Mouse (Mus musculus) bone marrow macrophage, adult 2 months (primary cell): Measurements from ENCODE around the gene Epha4. TPM values are rescaled to one million over a fixed set of nuclear protein-coding genes. Genes with fewer than 3 reads are reported as not detected.

ENCODE experiments used
- H3K27ac ChIP-seq: 2 replicates; pipeline ENCODE4 v1.5.1; 2012; ENCODE audit warnings: low read depth, low read length; ENCODE audit not compliant: insufficient read depth
- H3K4me1 ChIP-seq: 2 replicates; pipeline ENCODE4 v1.6.1; 2012; ENCODE audit warnings: low read length; ENCODE audit not compliant: control insufficient read depth, insufficient read depth
- H3K4me3 ChIP-seq: 2 replicates; pipeline ENCODE4 v1.5.1; 2012; ENCODE audit warnings: mild to moderate bottlenecking, low read length, moderate library complexity; ENCODE audit not compliant: insufficient read depth
- CTCF ChIP-seq: IDR thresholded peaks from 2 replicates; pipeline ENCODE4 v1.5.1; 2012; ENCODE audit warnings: low read depth, mild to moderate bottlenecking, low read length, moderate library complexity
- POLR2A ChIP-seq: IDR thresholded peaks from 2 replicates; pipeline ENCODE4 v1.6.1; 2012; ENCODE audit warnings: mild to moderate bottlenecking, low read depth, low read length, borderline replicate concordance
- polyA plus RNA-seq: library from polyadenylated mRNA; stranded (reverse); fragments of >200 nt; gene quantifications from 2 replicates; pipeline ENCODE4 v1.2.4, GENCODE M21; 2012; ENCODE audit not compliant: missing spikeins, insufficient read depth, insufficient read length

The Epha4 gene
- polyA plus RNA-seq, 1 experiment, result 0.17 TPM

DNA sequence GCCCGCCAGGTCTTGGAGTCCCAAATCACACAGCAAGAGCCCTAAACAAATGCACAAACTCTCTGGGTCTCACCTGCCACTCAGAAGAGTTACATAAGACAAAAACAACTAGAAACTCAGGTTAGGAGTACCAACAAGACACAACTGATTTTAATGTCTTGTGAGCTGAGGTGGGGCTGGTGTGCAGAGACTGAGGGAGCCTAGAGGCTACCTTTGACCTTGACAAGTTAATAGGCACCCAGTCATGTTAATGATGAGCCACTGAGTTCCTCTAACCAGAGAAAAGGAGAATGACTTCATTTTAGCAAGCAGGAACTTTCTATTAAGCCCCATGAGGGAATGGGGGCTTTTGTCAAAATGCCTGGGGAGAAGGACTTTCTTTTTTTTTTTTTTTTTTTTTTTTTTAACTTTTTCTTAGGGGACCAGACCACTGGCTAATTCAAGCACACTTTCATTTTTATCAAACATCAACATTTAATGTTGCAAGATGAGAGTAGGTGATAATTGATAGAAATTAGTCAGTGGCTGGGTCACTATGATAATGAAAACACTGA, 67.8 kb downstream of the Epha4 start:
- TF ChIP-seq POLR2A, result no peak
- no peak for TF ChIP-seq CTCF
- Histone ChIP-seq H3K4me3 (no peak overlapping the region), H3K4me1 (no peaks in the 10 kb centered on the region), H3K27ac (no peak overlapping the region)

DNA sequence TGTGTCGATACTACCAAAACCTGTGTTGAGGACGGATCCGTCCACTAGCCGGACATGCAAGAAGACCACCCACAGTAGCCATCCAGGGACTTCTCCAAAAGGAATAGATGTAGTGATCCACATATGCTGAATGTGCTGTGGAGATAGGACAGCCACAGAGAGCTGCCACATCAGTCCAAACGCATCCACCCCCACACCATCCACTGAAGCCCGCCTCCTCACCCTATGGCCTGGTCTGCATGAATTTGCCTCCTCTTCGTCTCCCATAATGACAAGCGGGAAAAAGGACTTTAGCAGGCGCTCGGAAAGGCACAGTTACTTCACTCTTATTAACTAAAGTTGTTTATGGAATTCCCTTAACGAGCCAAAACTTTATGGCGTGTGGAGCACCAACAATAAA, 68.5 kb downstream of the Epha4 start:
- H3K4me1 ChIP-seq, result no peaks in the 10 kb centered on the region
- TF ChIP-seq POLR2A, result no peak
- no peak for TF ChIP-seq CTCF
- H3K4me3 ChIP-seq, result no peak overlapping the region

DNA sequence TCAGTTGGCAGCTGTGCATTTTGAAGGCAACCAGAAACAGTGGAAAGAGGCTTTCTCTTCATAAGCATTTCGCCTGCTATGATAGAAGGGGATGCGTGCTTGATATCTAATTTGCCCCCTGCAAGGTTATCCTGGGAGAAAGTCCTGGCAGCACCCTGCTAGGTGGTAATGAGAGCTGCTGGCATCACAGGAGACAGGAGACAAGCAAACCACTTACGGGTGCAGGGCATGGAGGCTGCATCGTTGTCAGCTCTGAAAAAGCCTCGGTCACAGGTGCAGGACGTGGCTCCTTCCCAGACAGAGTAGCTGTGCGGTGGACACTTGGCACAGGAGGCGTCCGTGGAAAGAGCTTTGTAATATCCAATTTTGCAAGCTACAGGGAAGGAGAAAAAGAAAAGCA, 70.2 kb downstream of the Epha4 start:
- Histone ChIP-seq H3K27ac (no peak overlapping the region), H3K4me3 (no peak overlapping the region), H3K4me1 (no peaks in the 10 kb centered on the region)
- TF ChIP-seq POLR2A, result no peak
- no peak for TF ChIP-seq CTCF

More for the DNA sequence above, 68.5 kb downstream of the Epha4 start:
- H3K27ac ChIP-seq, result no peak overlapping the region

DNA sequence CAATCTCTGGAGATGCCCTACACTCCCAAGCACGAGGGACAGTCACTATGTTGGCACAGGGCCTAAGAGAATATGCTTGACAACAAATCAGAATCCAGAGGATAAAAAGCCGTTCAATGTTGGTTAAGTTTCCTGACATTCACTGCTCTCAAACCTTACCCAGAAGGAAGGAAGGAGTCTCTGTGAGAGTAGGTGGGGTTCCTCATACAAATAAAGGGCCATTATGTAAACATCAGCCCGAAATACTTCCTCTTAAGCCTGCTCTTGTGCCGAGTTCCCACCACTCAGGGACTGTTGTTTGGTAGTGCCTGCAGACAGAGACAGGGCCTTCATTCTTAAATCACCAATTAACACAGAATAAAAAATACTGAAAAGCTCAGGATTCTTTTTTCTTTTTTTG, 72.9 kb downstream of the Epha4 start:
- Histone ChIP-seq H3K4me3 (no peak overlapping the region), H3K4me1 (no peaks in the 10 kb centered on the region), H3K27ac (no peak overlapping the region)
- no peak for TF ChIP-seq CTCF
- TF ChIP-seq POLR2A, result no peak

DNA sequence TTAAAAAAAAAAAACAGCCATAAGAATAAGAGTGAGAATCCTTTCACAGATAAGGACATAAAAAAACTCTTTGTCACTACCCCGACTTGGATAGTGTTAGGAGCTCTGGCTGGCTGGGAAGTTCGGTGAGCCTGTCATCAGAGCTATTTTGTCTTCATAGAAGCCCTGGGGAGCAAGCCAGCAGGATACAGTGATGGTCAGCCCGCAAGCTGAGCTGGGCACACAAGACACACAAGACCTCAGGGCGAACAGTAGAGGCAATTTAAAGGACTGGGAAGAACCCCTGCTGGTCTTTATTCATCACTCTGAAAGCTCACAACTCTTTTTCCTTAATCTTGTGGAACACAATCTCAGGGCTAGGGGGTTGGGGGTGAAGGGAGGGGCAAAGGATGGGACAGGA, 73.5 kb downstream of the Epha4 start:
- no peak overlapping the region for H3K27ac ChIP-seq
- TF ChIP-seq POLR2A (no peak), CTCF (no peak)
- no peaks in the 10 kb centered on the region for H3K4me1 ChIP-seq
- H3K4me3 ChIP-seq, result no peak overlapping the region

DNA sequence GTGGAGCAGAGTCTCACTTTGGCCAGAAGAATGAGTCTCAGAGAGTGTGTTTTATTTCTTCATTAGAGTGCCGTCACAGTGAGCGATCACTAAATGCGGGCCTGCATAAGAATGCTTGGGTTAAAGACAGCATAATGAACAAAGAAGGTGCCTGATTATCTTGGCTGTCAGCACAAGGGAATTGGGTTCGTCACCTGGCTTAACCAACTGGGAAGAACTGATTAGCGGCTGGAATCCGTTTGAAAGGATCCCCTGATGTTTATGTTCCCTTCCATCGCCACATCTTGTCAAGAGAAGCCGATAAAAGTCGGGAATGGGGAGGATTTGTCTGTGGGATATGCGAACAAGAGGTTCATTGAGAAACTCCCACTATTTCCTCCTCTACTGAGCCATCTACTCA, 74.4 kb downstream of the Epha4 start:
- Histone ChIP-seq H3K27ac (no peak overlapping the region), H3K4me3 (no peak overlapping the region), H3K4me1 (no peaks in the 10 kb centered on the region)
- TF ChIP-seq POLR2A, result no peak
- no peak for TF ChIP-seq CTCF

DNA sequence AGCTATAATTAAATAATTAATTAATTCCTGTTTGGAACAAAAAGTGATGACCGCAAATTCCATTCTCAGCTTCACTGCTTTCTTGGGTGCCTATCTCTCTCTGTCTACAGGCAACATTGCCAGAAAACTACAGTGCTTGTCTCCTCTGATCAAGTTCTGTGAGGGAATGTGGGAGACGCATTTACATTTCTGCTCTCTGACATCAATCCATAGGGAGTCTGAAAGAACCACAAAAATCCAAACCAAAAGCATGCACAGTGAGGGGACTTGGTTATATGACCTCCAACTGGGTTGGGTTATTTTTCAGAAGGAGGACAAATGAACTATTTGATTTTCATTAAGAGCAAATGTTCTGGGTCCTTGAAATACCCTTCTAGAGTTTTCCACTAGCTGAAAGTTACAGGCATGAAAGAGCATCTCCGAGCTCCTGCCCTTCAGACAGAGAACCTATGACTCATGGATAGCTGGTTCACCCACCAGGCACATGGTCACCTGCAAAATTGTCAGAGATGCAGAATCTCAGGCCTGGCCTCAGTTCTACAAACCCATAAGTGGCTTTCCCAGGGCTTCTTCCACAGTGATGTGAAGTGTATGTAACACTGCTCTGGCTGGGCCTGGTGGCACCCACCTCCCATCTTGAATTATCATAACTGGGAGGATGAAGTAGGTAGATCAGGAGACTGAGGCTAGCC, 75.4 kb downstream of the Epha4 start:
- H3K4me3 ChIP-seq, result no peak overlapping the region
- TF ChIP-seq POLR2A, result no peak
- no peak for TF ChIP-seq CTCF
- no peak overlapping the region for H3K27ac ChIP-seq
- H3K4me1 ChIP-seq, result no peaks in the 10 kb centered on the region

DNA sequence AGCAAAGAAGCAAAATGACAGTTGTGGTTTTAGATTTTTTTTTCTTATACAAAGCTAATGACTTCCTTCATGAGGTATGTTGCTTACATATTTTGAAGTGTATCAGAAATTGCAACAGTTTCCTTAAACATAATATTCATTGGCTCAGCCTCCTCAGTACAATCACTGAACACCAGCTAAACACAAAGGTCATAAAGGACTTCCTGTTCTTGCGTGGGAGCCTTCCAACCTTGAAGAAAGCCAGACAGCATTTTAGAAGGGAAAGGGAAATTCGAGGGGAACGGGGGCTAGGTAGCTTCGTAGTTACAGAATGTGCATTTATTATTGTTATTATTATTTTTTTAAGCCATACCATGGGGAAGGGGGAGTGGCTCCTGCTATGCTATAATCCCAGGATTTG, 76.2 kb downstream of the Epha4 start:
- TF ChIP-seq CTCF (no peak), POLR2A (no peak)
- H3K4me3 ChIP-seq, result no peak overlapping the region
- no peak overlapping the region for H3K27ac ChIP-seq
- H3K4me1 ChIP-seq, result no peaks in the 10 kb centered on the region

DNA sequence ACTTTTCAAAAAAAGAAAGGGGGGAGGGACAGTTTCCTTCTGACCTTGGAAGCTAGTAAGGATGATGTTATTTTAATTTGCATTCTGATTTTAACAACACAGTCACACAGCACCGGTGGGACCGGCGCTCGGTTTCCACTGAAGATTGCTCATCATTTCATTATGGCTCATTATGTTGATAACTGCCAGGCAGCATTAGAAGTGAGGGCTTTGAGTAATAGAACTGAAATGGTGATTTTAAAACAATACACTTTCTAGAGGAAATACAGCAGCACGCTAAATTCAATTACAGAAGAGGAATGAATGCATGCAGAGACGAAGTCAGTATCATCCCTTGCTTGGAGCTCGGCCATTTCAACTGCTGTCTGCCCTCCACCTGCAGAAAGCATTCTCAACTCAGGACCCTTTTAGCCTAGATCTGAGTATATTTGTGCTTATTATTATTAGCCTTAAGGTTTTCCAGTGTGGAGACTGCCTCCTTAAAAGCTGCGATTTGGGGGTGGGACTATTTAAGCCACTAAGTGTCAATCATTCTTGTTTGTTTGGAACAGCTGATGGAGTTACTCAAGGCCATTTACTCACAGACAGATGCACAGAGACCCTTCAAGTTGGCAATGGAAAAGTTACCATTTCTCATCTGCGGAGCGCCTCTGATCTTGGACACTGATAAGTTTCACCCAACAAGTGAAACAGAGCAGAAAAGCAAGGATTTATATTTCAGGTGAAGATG, 76.8 kb downstream of the Epha4 start:
- H3K4me1 ChIP-seq, result no peaks in the 10 kb centered on the region
- no peak overlapping the region for H3K4me3 ChIP-seq
- TF ChIP-seq CTCF (no peak), POLR2A (no peak)
- no peak overlapping the region for H3K27ac ChIP-seq

DNA sequence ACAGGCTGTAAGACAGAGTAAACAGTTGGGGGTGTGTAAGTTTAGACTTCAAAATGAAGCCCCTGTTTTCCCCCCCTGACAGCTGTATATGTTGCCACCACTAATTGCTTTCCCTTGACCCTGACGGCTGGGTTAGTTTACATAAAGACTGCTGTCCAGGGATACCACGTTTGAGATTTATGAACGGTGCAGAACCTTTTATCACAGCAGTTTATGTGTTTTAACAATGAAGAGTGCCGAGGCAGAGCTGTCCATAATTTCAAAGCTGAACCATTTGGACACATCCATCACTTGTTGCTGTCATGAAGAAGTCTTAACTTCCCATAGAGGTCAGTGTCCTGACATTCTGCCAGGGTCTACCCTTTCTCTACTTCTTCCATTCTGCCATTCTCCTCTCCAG, 79.8 kb downstream of the Epha4 start:
- no peak for TF ChIP-seq CTCF

More for the DNA sequence above, 79.8 kb downstream of the Epha4 start:
- H3K4me3 ChIP-seq, result no peak overlapping the region
- H3K27ac ChIP-seq, result no peak overlapping the region
- H3K4me1 ChIP-seq, result no peaks in the 10 kb centered on the region
